ENCODE assay signal across 26 mouse cellular contexts in the genomic region with DNA sequence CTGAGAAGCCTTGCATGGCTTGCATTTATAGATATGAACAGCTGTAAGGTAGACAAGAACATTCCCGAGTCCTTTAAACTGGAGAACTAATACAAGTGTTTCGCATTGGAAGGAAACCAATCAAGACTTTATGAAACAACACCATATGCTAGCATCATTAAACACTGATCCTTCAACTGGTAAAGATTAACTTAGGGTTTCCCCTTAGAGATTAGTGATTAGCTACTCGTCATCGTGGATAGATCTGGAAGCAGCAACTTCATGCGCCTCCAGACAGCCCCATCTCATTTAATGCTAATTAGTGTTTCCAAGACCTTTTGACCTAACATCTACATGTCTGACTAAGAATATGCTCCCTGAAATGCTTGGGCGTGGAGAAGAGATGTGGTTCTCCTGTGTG.
DNase-seq lines count a peak whose midpoint lies in the region; ATAC-seq lines count a peak whose summit lies in the region.
"Had no signal": no experiment of that assay in that cellular context is flagged by ENCODE, and none has a peak within 500 bp of the region (broad histone marks: within the 10 kb centered on the region; RNA-seq: fewer than 3 reads in every experiment).

No protein-coding gene starts in this region.

- no peak overlapping the region for H3K9ac ChIP-seq in midbrain, embryonic 11.5 days (ENCODE audit: low read length)
- no peak overlapping the region for H3K9ac ChIP-seq in midbrain, embryonic 16.5 days (ENCODE audit: low read depth, low read length)
- H3K9ac ChIP-seq: embryonic facial prominence, embryonic 12.5 days; embryonic facial prominence, embryonic 15.5 days; forebrain, postnatal 0 days; heart, embryonic 13.5 days; hindbrain, embryonic 14.5 days had no signal

- ATAC-seq in midbrain, embryonic 11.5 days (ENCODE audit: low FRiP score), result no peak
- ATAC-seq in midbrain, embryonic 16.5 days, result no peak
- ATAC-seq: forebrain, embryonic 14.5 days; forebrain, postnatal 0 days; hindbrain, postnatal 0 days; inflammation-experienced regulatory T-cells, adult 6 months had no signal

- 85% methylated on average over 6 of the region's 6 CpGs for WGBS in midbrain, embryonic 11.5 days
- 79% methylated on average over 6 of the region's 6 CpGs for WGBS in midbrain, embryonic 16.5 days

- no peaks in the 10 kb centered on the region for H3K27me3 ChIP-seq in midbrain, embryonic 11.5 days (ENCODE audit: control insufficient read depth, insufficient read depth, low read length)
- no peaks in the 10 kb centered on the region for H3K27me3 ChIP-seq in midbrain, embryonic 16.5 days (ENCODE audit: control insufficient read depth, insufficient read depth, low read depth, low read length)
- H3K27me3 ChIP-seq: CH12.LX; embryonic facial prominence, embryonic 12.5 days; embryonic facial prominence, embryonic 15.5 days; heart, embryonic 13.5 days had no signal

- no peak overlapping the region for H3K4me3 ChIP-seq in midbrain, embryonic 11.5 days (ENCODE audit: low read depth, low read length)
- no peak overlapping the region for H3K4me3 ChIP-seq in midbrain, embryonic 16.5 days (ENCODE audit: low read depth, low read length)
- H3K4me3 ChIP-seq: embryonic facial prominence, embryonic 12.5 days; embryonic facial prominence, embryonic 15.5 days; heart, embryonic 10.5 days; heart, embryonic 13.5 days had no signal

- no peak overlapping the region for H3K4me2 ChIP-seq in midbrain, embryonic 11.5 days
- no peak overlapping the region for H3K4me2 ChIP-seq in midbrain, embryonic 16.5 days (ENCODE audit: low read length)
- H3K4me2 ChIP-seq: embryonic facial prominence, embryonic 12.5 days; embryonic facial prominence, embryonic 15.5 days; heart, embryonic 13.5 days; hindbrain, embryonic 14.5 days had no signal

- H3K4me1 ChIP-seq in midbrain, embryonic 11.5 days (ENCODE audit: control insufficient read depth, insufficient read depth, low read length), result no peaks in the 10 kb centered on the region
- no peaks in the 10 kb centered on the region for H3K4me1 ChIP-seq in midbrain, embryonic 16.5 days (ENCODE audit: control insufficient read depth, insufficient read depth, low read length)
- H3K4me1 ChIP-seq: embryonic facial prominence, embryonic 15.5 days had no signal

- no peaks in the 10 kb centered on the region for H3K9me3 ChIP-seq in midbrain, embryonic 11.5 days (ENCODE audit: control insufficient read depth, low read length)
- no peaks in the 10 kb centered on the region for H3K9me3 ChIP-seq in midbrain, embryonic 16.5 days (replicated peaks; ENCODE audit: control insufficient read depth, low read length, poor library complexity, severe bottlenecking)
- H3K9me3 ChIP-seq: embryonic facial prominence, embryonic 12.5 days; embryonic facial prominence, embryonic 15.5 days; heart, embryonic 10.5 days had no signal

- peak; percentile 61 for DNase-seq in heart, adult 11 months
- DNase-seq in heart, adult 8-10 months (ENCODE audit: low spot score), result no peak
- DNase-seq in kidney, adult 9 months, result peak; percentile 67
- DNase-seq in kidney, postnatal 10 days, result no peak
- peak; percentile 2 for DNase-seq in midbrain, embryonic 11.5 days (ENCODE audit: low spot score, missing footprints)
- DNase-seq: adrenal gland, adult 2 months; adrenal gland, postnatal 14 days; B cell, adult 2 months; cerebellum, adult 11 months; cerebellum, adult 2 months; cerebellum, adult 9-11 months; cerebellum, postnatal 25 days; forebrain, postnatal 0 days; heart, postnatal 14 days; heart, postnatal 4 days had no signal

- no peaks in the 10 kb centered on the region for H3K36me3 ChIP-seq in midbrain, embryonic 11.5 days (ENCODE audit: control insufficient read depth, insufficient read depth, low read length)
- H3K36me3 ChIP-seq in midbrain, embryonic 16.5 days (ENCODE audit: control insufficient read depth, insufficient read depth, low read length), result no peaks in the 10 kb centered on the region
- H3K36me3 ChIP-seq: embryonic facial prominence, embryonic 12.5 days; embryonic facial prominence, embryonic 15.5 days; G1E had no signal

- no peak overlapping the region for H3K27ac ChIP-seq in midbrain, embryonic 11.5 days (ENCODE audit: low read depth, low read length)
- no peak overlapping the region for H3K27ac ChIP-seq in midbrain, embryonic 16.5 days (ENCODE audit: low read length)
- H3K27ac ChIP-seq: embryonic facial prominence, embryonic 12.5 days; embryonic facial prominence, embryonic 15.5 days; heart, embryonic 10.5 days; heart, embryonic 13.5 days; hindbrain, embryonic 14.5 days; hindbrain, postnatal 0 days had no signal

Comparison
In these comparisons a context has a peak if more than half of its experiments do, and no peak if none do; other contexts are left out.
1. DNase-seq: peak in heart, adult 11 months (single experiment), kidney, adult 9 months (single experiment) and midbrain, embryonic 11.5 days (single experiment); none in heart, adult 8-10 months (single experiment) and kidney, postnatal 10 days (single experiment).